Mouse (Mus musculus) heart, embryonic 12.5 days (tissue): Measurements from ENCODE around the gene Tekt3. TPM values are rescaled to one million over a fixed set of nuclear protein-coding genes. Genes with fewer than 3 reads are reported as not detected.

ENCODE experiments used
- ATAC-seq: fragments of 200-750 bp; cut with Nextera tagmentation; 2 replicates; pipeline ENCODE4 v1.8.0; 2017; ENCODE audit warnings: moderate TSS enrichment, moderate library complexity; ENCODE audit not compliant: insufficient number of reproducible peaks, low FRiP score
- H3K27ac ChIP-seq: fragments of 300-500 bp; sonication (generic); 2 replicates; pipeline ENCODE4 v1.5.1; 2016; ENCODE audit warnings: mild to moderate bottlenecking, moderate library complexity; ENCODE audit not compliant: poor library complexity, severe bottlenecking
- H3K27me3 ChIP-seq: fragments of 300-500 bp; sonication (generic); replicated peaks from 2 replicates; pipeline ENCODE4 v1.6.1; 2016; ENCODE audit warnings: mild to moderate bottlenecking, moderate library complexity
- H3K36me3 ChIP-seq: fragments of 300-500 bp; sonication (generic); 2 replicates; pipeline ENCODE4 v1.6.1; 2016; ENCODE audit warnings: mild to moderate bottlenecking, moderate library complexity
- H3K4me1 ChIP-seq: fragments of 300-500 bp; sonication (generic); replicated peaks from 2 replicates; pipeline ENCODE4 v1.6.1; 2016; ENCODE audit warnings: mild to moderate bottlenecking
- H3K4me2 ChIP-seq: fragments of 300-500 bp; sonication (generic); 2 replicates; pipeline ENCODE4 v1.6.1; 2016; ENCODE audit warnings: mild to moderate bottlenecking, moderate library complexity
- H3K4me3 ChIP-seq: fragments of 300-500 bp; sonication (generic); 2 replicates; pipeline ENCODE4 v1.5.1; 2016; ENCODE audit warnings: mild to moderate bottlenecking
- H3K9ac ChIP-seq: fragments of 300-500 bp; sonication (generic); 2 replicates; pipeline ENCODE4 v1.6.1; 2016; ENCODE audit warnings: mild to moderate bottlenecking, moderate library complexity
- H3K9me3 ChIP-seq: fragments of 300-500 bp; sonication (generic); replicated peaks from 2 replicates; pipeline ENCODE4 v1.6.1; 2016; ENCODE audit warnings: mild to moderate bottlenecking, moderate library complexity
- WGBS: fragments of 180-500 bp; shearing (Covaris S2); methylation state at CpG from one replicate; pipeline ENCODE4 v1.1.7; 2016; 5-methylcytosine and 5-hydroxymethylcytosine counted together
- polyA plus RNA-seq: library from polyadenylated mRNA; unstranded; fragments of >200 nt; fragmentation: Nextera tagmentation; extraction: Ambion mirVana; gene quantifications from 2 replicates; pipeline ENCODE4 v1.2.1, GENCODE M21; 2016

Tekt3 gene
- polyA plus RNA-seq, 1 experiment from 2014 or later: not detected

DNA sequence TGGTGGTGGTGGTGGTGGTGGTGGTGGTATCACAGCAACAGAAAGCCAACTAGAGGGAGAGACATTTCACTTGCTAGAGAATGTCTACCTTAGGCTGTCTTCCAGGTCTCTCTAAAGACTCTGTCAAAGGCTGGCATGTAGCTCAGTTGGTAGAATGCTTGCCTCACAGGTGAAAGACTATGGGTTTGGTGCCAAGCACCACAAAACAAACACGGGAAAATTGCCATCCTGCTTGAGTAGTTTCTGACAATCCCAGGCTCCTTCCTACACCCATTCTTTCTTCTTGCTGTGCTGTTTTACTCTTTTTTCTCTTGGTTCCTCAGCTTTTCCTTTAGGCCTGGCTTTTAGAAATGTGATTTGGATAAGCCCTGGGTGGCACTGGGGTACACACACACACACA is 5.1 kb downstream of the Tekt3 start:
- no peak overlapping the region for H3K9ac ChIP-seq
- no peaks in the 10 kb centered on the region for H3K9me3 ChIP-seq
- H3K4me2 ChIP-seq: no peak overlapping the region
- no peak overlapping the region for H3K4me3 ChIP-seq
- no peaks in the 10 kb centered on the region for H3K36me3 ChIP-seq
- no peak overlapping the region for H3K27ac ChIP-seq
- H3K4me1 ChIP-seq: peaks cover 3% of the 10 kb centered on the region; the same call in 1 of the 2 replicates
- 57% methylated on average over 1 of the region's 1 CpGs for WGBS
- 0 out of 2 replicates have a peak, but pooled peaks cover 3% of the 10 kb centered on the region for H3K27me3 ChIP-seq
- no peak for ATAC-seq

DNA sequence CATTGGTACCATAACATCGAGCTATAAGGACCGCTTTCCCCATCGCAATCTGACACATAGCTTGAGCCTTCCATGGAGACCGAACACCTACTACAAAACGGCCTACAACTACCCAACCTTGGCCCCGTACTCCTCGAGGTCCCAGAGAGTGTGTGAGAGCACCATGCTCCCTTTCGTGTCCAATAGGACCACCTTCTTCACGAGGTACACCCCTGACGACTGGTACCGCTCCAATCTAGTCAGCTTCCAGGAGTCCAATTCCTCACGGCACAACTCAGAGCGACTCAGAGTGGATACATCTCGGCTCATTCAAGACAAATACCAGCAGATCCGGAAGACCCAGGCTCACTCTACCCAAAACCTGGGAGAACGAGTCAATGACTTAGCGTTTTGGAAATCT is 8.6 kb downstream of the Tekt3 start:
- Histone ChIP-seq H3K9me3 (no peaks in the 10 kb centered on the region), H3K36me3 (no peaks in the 10 kb centered on the region), H3K27ac (no peak overlapping the region), H3K4me3 (no peak overlapping the region), H3K4me1 (no peaks in the 10 kb centered on the region), H3K9ac (no peak overlapping the region), H3K4me2 (no peak overlapping the region), H3K27me3 (no peaks in the 10 kb centered on the region)
- ATAC-seq: no peak
- WGBS: 85% methylated on average over 17 of the region's 17 CpGs

DNA sequence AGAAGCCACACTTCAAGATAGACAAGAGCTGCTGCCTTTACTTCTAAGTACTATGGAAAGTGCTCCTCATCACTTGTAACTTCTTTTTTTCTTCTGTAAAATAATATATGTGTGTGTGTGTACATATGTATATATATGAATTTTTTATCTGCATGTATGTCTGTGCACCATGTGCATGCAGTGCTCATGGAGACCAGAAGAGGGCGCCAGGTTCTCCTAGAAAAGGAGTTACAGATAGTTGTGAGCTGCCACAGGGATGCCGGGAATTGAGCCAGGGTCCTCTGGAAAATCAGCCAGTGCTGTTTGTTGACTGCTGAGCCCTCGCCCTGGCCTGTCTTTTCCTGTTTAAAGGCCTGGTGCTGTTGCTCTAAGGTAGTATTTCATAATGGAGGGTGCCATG is 23.1 kb downstream of the Tekt3 start:
- 76% methylated on average over 3 of the region's 3 CpGs for WGBS
- Histone ChIP-seq H3K9me3 (peaks cover 6% of the 10 kb centered on the region), H3K9ac (no peak overlapping the region), H3K27me3 (no peaks in the 10 kb centered on the region; the same call in 1 of the 2 replicates), H3K4me3 (no peak overlapping the region), H3K4me1 (no peaks in the 10 kb centered on the region), H3K4me2 (no peak overlapping the region), H3K36me3 (no peaks in the 10 kb centered on the region), H3K27ac (no peak overlapping the region)
- no peak for ATAC-seq

DNA sequence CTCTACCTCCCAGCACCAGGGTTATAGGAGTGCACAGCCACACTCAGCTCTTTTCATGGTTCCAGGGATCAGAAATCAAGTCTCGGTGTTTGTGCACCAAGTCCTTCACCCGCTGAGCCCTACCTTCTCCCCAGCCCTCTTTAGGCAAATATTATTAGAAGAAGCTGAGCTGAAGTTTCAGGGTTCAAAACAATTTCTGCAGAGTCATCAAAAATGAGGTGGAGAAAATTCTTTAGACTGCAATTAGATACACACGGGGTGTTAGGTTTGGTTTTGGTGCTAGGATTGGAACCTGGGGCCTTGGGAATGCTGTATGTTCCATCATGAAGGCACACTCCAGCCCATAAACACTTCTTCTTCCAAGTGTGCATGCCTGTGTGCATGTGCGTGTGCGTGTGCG is 27.2 kb downstream of the Tekt3 start:
- ATAC-seq: no peak
- H3K27ac ChIP-seq: no peak overlapping the region
- H3K4me2 ChIP-seq: no peak overlapping the region
- peaks cover 10% of the 10 kb centered on the region for H3K4me1 ChIP-seq
- no peak overlapping the region for H3K4me3 ChIP-seq
- peaks cover 6% of the 10 kb centered on the region for H3K9me3 ChIP-seq
- H3K27me3 ChIP-seq: no peaks in the 10 kb centered on the region
- H3K36me3 ChIP-seq: no peaks in the 10 kb centered on the region
- no peak overlapping the region for H3K9ac ChIP-seq
- 86% methylated on average over 6 of the region's 6 CpGs for WGBS

DNA sequence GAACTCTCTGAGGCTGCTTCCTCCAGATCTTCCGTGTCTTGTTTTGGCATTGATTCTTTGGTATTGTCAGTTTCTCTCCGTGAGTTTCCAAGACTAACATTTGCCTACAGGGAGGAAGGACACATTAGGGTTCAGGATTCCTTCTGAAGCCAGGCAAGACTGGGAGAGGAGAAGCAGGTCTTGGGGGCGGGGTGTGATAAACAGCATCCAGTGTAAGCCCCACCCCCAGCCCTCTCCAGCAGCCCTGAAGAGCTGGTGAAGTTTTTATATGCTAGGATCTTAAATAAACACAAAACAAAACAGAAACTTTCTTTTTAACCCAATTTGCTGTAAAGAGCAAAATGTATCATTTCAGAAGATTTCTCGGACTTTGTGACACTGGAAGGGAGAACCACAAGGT is 28.8 kb downstream of the Tekt3 start:
- no peaks in the 10 kb centered on the region for H3K27me3 ChIP-seq
- no peak overlapping the region for H3K9ac ChIP-seq
- no peaks in the 10 kb centered on the region; the same call in 1 of the 2 replicates for H3K9me3 ChIP-seq
- no peak for ATAC-seq
- no peaks in the 10 kb centered on the region for H3K36me3 ChIP-seq
- H3K4me3 ChIP-seq: no peak overlapping the region
- 34% methylated on average over 4 of the region's 4 CpGs for WGBS
- H3K27ac ChIP-seq: no peak overlapping the region
- peaks cover 10% of the 10 kb centered on the region for H3K4me1 ChIP-seq
- no peak overlapping the region for H3K4me2 ChIP-seq

DNA sequence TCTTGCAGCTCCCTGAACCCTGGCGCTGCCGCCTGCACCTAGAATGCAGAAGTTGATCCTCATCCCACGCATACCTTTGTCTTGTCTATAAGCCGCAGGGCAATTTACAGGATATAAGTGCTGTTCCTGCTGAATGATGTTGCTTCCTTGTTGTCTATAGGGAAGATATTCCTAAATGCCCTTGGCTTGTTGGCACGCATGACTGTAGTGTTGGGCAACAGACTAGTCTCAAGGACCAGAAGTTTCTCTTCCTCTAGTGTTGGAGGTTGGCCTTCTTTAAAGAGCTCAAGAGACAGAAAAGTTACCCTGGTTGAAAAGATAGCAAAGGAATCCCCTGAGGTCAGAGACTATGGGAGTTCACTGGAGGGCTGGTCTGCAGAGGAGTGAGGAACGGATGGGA is 29.5 kb downstream of the Tekt3 start:
- peaks cover 10% of the 10 kb centered on the region for H3K4me1 ChIP-seq
- no peaks in the 10 kb centered on the region for H3K27me3 ChIP-seq
- H3K4me3 ChIP-seq: no peak overlapping the region
- H3K36me3 ChIP-seq: no peaks in the 10 kb centered on the region
- no peaks in the 10 kb centered on the region for H3K9me3 ChIP-seq
- 80% methylated on average over 6 of the region's 6 CpGs for WGBS
- H3K27ac ChIP-seq: no peak overlapping the region
- H3K4me2 ChIP-seq: no peak overlapping the region
- H3K9ac ChIP-seq: no peak overlapping the region
- no peak for ATAC-seq

DNA sequence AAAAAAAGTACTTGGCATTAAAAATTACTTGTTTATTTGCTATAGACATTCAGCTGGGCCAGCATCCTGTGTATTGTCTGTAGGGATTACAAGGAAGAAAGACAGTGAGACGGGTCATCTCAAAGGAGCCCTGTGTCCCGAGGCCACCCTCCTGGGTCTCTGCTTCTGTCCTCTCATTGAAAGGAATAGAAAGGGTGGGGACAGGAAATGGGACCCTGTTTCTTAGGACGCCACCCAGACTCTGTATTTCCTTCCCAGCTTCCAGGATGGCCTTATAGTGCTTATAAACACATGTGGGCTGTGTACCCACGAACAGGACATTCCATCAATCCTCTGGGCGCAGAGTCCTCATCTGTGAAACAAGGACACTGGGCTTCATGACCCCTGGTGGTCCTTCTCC is 30.8 kb downstream of the Tekt3 start:
- H3K4me1 ChIP-seq: peaks cover 10% of the 10 kb centered on the region
- no peaks in the 10 kb centered on the region for H3K27me3 ChIP-seq
- no peak for ATAC-seq
- no peak overlapping the region for H3K4me2 ChIP-seq
- no peaks in the 10 kb centered on the region for H3K36me3 ChIP-seq
- no peak overlapping the region for H3K4me3 ChIP-seq
- no peaks in the 10 kb centered on the region for H3K9me3 ChIP-seq
- WGBS: 64% methylated on average over 5 of the region's 5 CpGs
- no peak overlapping the region for H3K9ac ChIP-seq
- H3K27ac ChIP-seq: no peak overlapping the region

DNA sequence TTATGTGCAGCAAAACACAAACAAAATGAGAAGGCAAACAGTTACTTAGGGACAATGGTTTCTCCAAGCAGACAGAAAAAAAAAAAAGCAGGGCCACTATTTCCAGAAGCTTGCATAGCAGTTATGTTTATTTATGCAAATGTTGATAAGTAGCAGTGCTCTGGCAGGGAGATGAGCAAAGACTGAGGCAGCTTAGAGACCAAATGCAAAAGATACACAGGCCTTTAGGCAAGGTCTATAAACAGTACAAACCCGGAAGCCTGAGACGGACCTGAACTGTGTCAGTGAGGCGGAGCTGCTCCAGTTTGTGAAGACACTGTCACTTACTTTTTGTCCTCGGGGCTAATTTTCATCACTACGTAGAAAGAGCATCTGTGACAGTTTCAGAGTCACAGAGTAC is 32.1 kb downstream of the Tekt3 start:
- no peak for ATAC-seq
- H3K4me2 ChIP-seq: no peak overlapping the region
- peaks cover 10% of the 10 kb centered on the region for H3K4me1 ChIP-seq
- H3K9me3 ChIP-seq: no peaks in the 10 kb centered on the region
- H3K9ac ChIP-seq: no peak overlapping the region
- H3K4me3 ChIP-seq: no peak overlapping the region
- no peaks in the 10 kb centered on the region for H3K36me3 ChIP-seq
- 73% methylated on average over 5 of the region's 5 CpGs for WGBS
- no peak overlapping the region for H3K27ac ChIP-seq
- H3K27me3 ChIP-seq: no peaks in the 10 kb centered on the region

DNA sequence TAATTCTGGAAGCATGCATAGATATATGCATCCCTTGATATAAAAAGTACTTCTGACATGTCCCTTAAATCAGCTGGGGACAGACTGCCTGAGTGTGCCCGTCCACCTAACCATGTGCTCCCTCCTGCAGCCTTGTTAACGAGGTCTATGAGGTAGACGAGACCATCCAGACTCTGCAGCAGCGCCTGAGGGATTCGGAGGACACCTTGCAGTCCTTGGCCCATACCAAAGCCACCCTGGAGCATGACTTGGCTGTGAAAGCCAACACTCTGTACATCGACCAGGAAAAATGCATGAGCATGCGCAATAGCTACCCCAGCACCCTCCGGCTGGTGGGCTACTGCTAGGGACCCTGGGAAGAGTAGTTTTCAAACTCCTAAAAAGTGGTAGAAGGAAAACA is 33.0 kb downstream of the Tekt3 start:
- H3K36me3 ChIP-seq: no peaks in the 10 kb centered on the region
- WGBS: 85% methylated on average over 8 of the region's 8 CpGs

DNA sequence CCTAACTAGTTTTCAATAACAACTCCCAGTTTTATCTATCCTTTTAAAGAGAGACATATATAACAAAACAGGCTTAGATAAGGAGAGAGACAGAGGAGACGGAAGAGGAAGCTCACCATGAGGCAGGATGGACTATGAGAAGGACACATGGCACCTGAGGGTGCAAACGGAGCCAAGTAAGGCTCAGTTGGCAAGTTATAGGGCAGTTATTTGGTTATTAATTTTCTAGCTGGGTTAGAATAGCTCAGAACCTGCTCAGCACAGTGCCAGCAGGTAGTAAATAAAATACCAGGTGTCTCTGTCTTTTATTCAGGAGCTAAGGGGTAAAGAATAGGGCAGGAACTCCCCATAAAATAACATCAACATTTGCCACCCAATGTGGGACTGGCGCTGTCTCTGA is 36.6 kb downstream of the Tekt3 start:
- Histone ChIP-seq H3K9ac (no peak overlapping the region), H3K4me3 (no peak overlapping the region), H3K9me3 (no peaks in the 10 kb centered on the region), H3K27me3 (peaks cover 4% of the 10 kb centered on the region; the same call in 1 of the 2 replicates), H3K4me2 (no peak overlapping the region), H3K4me1 (no peaks in the 10 kb centered on the region), H3K27ac (no peak overlapping the region), H3K36me3 (no peaks in the 10 kb centered on the region)
- no peak for ATAC-seq
- 78% methylated on average over 3 of the region's 3 CpGs for WGBS

More for the DNA sequence above, 33.0 kb downstream of the Tekt3 start:
- Histone ChIP-seq H3K9me3 (no peaks in the 10 kb centered on the region), H3K27ac (no peak overlapping the region), H3K4me2 (no peak overlapping the region), H3K4me1 (peaks cover 10% of the 10 kb centered on the region), H3K9ac (no peak overlapping the region), H3K27me3 (no peaks in the 10 kb centered on the region), H3K4me3 (no peak overlapping the region)
- ATAC-seq: no peak

DNA sequence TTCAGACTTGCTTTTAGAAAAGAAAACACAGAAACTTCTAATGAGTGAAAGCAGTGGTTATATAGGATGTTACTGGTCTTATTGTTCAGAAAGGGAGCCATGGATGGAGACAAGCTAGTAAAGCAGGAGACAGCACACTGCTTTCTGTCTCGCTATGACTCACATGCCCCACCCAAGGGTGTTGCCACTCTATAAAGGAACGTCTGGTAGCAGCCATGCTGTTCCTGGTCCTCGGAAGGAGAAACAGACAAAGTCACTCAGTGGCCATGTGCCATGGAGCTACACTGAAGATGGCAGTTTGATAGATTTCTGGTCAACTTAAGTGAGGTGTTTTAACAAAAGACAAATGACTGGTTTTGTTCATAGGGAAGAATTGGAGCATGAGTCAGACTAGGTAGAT is 37.9 kb downstream of the Tekt3 start:
- Histone ChIP-seq H3K36me3 (no peaks in the 10 kb centered on the region), H3K4me1 (0 out of 2 replicates have a peak, but pooled peaks cover 5% of the 10 kb centered on the region), H3K9ac (no peak overlapping the region), H3K4me3 (no peak overlapping the region), H3K27me3 (peaks cover 4% of the 10 kb centered on the region; the same call in 1 of the 2 replicates), H3K9me3 (no peaks in the 10 kb centered on the region), H3K4me2 (no peak overlapping the region), H3K27ac (no peak overlapping the region)
- no peak for ATAC-seq
- WGBS: 63% methylated on average over 3 of the region's 3 CpGs

DNA sequence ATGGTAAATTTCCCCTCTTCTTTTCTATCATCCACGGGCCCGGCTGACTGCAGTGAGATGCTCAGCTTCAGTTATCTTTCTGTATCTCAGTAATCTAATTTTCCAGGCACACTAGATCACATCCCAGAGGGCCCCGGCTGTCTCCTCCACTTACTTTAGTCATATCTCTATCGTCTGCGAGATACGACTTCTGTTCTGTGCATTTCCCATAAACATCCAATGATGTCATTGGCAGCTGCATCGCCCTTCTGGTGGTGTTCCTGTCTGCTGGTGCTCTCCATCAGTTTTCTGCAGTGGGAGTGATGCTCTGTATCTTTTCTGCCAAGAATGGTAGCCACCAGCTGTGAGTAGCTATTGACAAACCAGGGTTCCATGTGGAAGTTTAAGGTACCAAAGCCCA is 41.8 kb downstream of the Tekt3 start:
- Histone ChIP-seq H3K9ac (no peak overlapping the region), H3K9me3 (no peaks in the 10 kb centered on the region), H3K27ac (no peak overlapping the region), H3K4me3 (no peak overlapping the region), H3K4me1 (peaks cover 15% of the 10 kb centered on the region), H3K4me2 (no peak overlapping the region), H3K27me3 (peaks cover 4% of the 10 kb centered on the region; the same call in 1 of the 2 replicates), H3K36me3 (no peaks in the 10 kb centered on the region)
- 46% methylated on average over 7 of the region's 7 CpGs for WGBS
- ATAC-seq: no peak
